Mouse (Mus musculus) erythroblast, embryonic 14.5 days (primary cell): ENCODE results near the gene Prr23a1.

Experiments used
- GATA1 ChIP-seq: IDR thresholded peaks from 2 replicates; pipeline ENCODE4 v1.6.1; 2012; ENCODE audit warnings: low read length, inconsistent platforms, mixed read lengths
- TAL1 ChIP-seq: IDR thresholded peaks from 3 replicates; pipeline ENCODE4 v1.6.1; 2012; ENCODE audit warnings: low read length, inconsistent platforms, mixed read lengths

- no peak for TF ChIP-seq TAL1
- TF ChIP-seq GATA1: no peak
Measured at GRCm38 (mm10) chr9:98829508-98829907, 12.8 kb upstream of the Prr23a1 start.
